Mouse (Mus musculus) megakaryocyte, adult 5-6 weeks (primary cell): ENCODE measurements around the gene Ly6g. TPM values are rescaled to one million over a fixed set of nuclear protein-coding genes. Genes with fewer than 3 reads are reported as not detected.
"Not testable (repeated sequence)": the region's sequence is repeated elsewhere in the genome, so short reads cannot be mapped to it uniquely, and the experiment has no call there.

Source experiments
- ATAC-seq: 2 replicates; pipeline ENCODE4 v1.8.0; 2016; ENCODE audit warnings: mild to moderate bottlenecking, inconsistent platforms; ENCODE audit not compliant: poor library complexity, severe bottlenecking
- total RNA-seq, 2 experiments: library from RNA; stranded (forward) in 1 of 2; stranded (reverse) in 1 of 2; fragments of 153-499, 151-499 nt in 1 of 2; fragments of 221-1000, 200-1000 nt in 1 of 2; gene quantifications; 2 replicates each; pipeline versions ENCODE4 v1.2.3 to v1.2.4; 2015 to 2017

The Ly6g gene
- total RNA-seq (2015) (146 and 232 TPM in 2 replicates), total RNA-seq (2017) (79.2 and 81.9 TPM in 2 replicates)

GRCm38 (mm10) chr15:75154940-75155339 is at the start of gene Ly6g:
Gene Ly6g, plus strand, starts transcription at chr15:75155240.
- peak; percentile 57 for ATAC-seq

GRCm38 (mm10) chr15:75110424-75110823 is 44.6 kb upstream of the Ly6g start:
- not testable (repeated sequence) for ATAC-seq

- peak; percentile 82 for ATAC-seq
Measured at GRCm38 (mm10) chr15:75111861-75112630, 43.0 kb upstream of the Ly6g start, which contains the start of gene Ly6c2. Gene Ly6c2, minus strand, starts transcription at chr15:75111970.

GRCm38 (mm10) chr15:75116525-75116924 is 38.5 kb upstream of the Ly6g start:
- ATAC-seq = peak; percentile 57

- peak; percentile 38 for ATAC-seq
Measured at GRCm38 (mm10) chr15:75117481-75117880, 37.6 kb upstream of the Ly6g start.

- ATAC-seq = peak; percentile 55
Measured at GRCm38 (mm10) chr15:75118742-75119141, 36.3 kb upstream of the Ly6g start.

- ATAC-seq = peak; percentile 66
Measured at GRCm38 (mm10) chr15:75120066-75120465, 35.0 kb upstream of the Ly6g start.

GRCm38 (mm10) chr15:75132346-75132745 is 22.7 kb upstream of the Ly6g start:
- not testable (repeated sequence) for ATAC-seq

GRCm38 (mm10) chr15:75135090-75135783 is 19.8 kb upstream of the Ly6g start:
- ATAC-seq = peak; percentile 71

- ATAC-seq = peak; percentile 77
Measured at GRCm38 (mm10) chr15:75137739-75138138, 17.3 kb upstream of the Ly6g start.

- ATAC-seq = peak; percentile 58
Measured at GRCm38 (mm10) chr15:75141812-75142360, 13.2 kb upstream of the Ly6g start.

GRCm38 (mm10) chr15:75143735-75144134 is 11.3 kb upstream of the Ly6g start:
- peak; percentile 82 for ATAC-seq

GRCm38 (mm10) chr15:75153087-75153486 is 2.0 kb upstream of the Ly6g start:
- ATAC-seq = peak; percentile 61

GRCm38 (mm10) chr15:75157646-75158045 is 2.6 kb downstream of the Ly6g start:
- no peak for ATAC-seq

GRCm38 (mm10) chr15:75175506-75175905 is 20.5 kb downstream of the Ly6g start:
- ATAC-seq = peak; percentile 84

- no peak for ATAC-seq
Measured at GRCm38 (mm10) chr15:75186291-75186690, 31.3 kb downstream of the Ly6g start.

- ATAC-seq = peak; percentile 68
Measured at GRCm38 (mm10) chr15:75189116-75189515, 34.1 kb downstream of the Ly6g start.

GRCm38 (mm10) chr15:75190560-75190959 is 35.5 kb downstream of the Ly6g start:
- not testable (repeated sequence) for ATAC-seq
